Mouse (Mus musculus) cerebellum, postnatal 10 days (tissue): ENCODE measurements at regions not wholly inside any gene's neighbourhood (a gene's known extent, or its start where the extent isn't known, plus 50 kb on each side); places are given as distances from the start of the nearest gene placed in this dataset.
A peak's percentile ranks its signal among the peaks of the same experiment; 100 is the strongest.

Experiments used
- DNase-seq, 2 experiments: peaks; one replicate each; pipeline ENCODE4 v3.0.0; 2021; ENCODE audit warnings: mixed read lengths in 2 of 2

DNA sequence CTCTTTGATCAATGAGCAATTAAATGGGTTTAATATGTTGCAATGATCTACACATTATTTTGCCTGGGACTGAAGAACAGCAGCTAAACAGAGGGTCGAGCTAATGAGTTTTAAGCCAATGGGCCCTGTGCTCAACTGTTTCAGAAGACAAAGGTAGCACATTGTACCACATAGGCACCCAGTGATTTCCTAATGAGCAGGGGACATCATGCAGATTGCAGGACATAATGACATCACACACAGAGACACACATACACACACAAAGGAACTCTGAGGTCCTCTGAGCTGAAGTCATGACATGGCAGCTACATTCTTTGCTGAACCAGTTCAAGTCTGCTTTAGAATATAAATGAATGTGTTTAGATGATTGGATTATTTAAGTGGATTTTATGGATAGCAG, 71.9 kb downstream of the Zfp330 start:
- DNase-seq = no peak

DNA sequence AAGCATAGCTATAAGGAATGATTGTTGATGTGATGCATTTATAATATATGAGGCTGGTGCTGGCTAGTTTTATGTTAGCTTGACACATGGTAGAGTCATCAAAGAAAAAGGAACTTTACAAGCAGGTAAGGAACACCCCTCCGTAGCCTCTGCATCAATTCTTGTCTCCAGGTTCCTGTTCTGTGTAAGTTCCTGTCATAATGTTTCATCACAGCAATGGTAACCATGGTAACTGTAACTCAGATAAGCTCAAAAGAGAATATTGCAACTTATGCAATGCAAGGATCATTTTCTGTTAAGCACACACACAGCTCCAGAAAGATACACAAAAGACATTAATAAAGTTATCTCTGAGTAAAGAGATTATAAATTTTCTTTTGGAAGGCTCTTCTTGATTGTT, 73.5 kb downstream of the Zfp330 start:
- DNase-seq = no peak

DNA sequence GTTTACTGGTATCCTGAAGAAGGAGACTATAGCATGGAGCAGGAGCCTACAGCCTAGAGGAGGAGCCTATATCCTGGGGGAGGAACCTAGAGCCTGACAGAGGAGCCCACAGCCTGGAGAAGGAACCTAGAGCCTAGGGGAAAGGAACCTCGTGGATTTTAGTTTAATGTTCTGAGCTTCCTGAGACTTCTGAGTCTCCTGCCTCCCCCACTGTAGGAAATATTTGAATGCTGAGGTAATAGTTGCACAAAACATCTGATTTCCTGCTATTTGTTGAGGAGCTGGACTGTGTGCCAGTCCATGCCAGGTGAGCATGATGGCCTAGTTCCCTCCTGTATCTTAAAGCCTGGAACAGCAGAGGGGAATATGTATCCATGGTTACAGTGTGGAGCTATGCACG, 74.7 kb downstream of the Zfp330 start:
- no peak for DNase-seq

DNA sequence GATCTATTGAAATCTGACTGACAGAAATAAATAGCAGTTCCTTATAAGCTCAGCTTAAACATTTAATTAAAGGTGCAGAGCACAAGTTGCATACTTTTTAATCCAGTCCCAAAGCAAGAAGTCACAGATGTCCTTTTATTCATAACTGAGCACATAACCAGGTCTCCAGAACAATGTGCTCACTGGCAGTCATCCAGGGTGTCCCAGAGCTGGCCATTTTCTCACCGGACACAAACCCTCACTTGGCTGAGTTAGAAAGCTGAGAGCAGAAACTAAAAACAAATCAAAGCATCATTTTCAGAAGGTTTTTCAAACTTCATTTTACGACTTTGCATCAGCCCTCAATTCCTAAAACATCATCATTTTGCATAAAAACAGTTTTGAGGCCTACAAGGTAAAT, 75.9 kb downstream of the Zfp330 start:
- DNase-seq = peak; percentile 13 to 29

DNA sequence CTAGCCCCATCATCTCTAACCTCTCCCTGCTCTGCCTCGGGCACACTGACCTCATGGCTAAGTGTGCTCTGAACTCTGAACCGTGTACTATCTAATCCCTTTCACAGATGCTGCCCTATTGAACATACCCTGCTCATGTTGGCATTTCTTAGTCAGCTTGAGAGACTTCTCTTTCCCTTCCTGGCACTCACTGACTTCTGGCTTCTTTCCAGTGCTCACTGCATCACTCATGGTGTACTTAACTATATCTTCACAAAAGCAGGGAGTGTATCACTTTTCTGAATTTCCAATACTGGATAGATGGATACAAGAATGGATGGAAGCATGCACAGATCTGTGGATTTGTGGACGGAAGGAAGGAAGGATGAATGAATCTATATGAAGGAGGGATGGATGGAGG, 80.9 kb downstream of the Zfp330 start:
- peak; percentile 38 to 53 for DNase-seq

DNA sequence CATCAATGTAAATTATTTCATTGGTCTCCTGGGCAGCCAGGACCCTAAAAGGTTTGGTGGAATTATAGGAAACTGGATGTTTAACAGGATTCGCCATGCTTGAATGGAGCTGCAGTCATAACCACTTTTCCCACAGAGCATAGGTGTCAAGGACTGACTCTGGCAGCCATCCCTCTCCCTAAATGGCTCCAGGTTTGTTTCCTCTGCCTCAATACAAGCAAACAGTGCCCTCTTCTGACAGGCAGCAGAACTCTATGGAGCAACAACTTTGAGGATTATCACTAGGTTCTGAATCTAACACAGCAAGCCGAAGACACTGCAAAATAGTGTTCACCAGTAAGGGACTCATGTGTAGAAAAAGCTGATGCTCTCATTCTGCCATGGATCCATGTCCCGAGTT, 84.6 kb downstream of the Zfp330 start:
- DNase-seq = peak; percentile 81 to 85

DNA sequence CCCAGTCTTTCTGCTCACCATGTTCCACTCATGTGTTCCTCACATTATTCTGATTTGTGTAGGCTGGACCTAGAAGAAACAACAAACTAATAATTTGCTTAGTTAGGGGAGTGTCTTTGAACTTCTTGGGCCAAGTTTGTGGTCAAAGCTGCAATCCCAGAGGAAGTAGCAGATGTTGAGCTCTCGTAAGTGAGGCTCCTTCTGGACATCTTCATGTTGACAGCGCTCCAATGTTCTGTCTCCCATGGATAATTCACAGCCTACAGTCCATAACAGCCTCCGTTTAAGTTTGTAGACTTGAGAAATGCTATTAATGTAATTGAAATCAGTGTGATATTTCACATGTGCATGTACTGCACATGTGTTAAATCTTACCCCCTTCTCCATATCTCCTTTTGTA, 88.0 kb downstream of the Zfp330 start:
- DNase-seq = no peak

DNA sequence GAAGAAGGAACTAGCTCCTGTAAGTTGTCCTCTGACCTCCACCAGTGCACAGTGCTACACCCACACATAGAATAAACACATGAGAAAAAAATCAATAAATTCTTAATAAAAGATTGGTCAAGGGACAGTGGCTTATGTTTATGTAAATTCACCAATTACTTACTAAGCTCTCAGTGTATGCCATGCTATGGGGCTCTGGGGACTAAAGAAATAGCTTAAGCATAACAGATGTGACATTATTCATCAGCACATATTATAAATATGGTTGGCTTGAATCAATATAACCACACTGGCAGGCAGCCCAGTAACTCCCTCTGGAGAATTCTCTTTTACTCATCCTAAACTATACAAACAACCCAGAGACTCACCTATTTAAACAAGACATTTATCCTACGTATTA, 95.2 kb downstream of the Zfp330 start:
- no peak for DNase-seq

DNA sequence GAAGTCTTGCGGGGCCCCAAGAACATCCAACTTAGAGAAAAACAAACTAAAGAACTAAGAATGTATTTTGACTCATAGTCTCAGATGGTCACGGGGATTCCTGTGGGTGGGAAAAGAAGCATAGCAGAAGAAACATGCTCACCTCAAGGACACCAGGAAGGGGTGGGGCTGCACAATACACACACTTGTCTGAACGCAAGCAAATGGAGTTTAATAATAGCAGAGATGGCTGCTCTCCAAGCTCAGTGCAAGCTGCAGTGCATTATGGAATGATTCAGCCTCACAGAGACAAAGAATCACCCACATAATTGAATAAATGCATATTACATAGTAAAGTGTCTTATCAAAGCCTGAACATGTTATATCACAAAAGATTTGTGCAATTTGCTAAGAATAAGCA, 96.2 kb downstream of the Zfp330 start:
- DNase-seq = no peak

DNA sequence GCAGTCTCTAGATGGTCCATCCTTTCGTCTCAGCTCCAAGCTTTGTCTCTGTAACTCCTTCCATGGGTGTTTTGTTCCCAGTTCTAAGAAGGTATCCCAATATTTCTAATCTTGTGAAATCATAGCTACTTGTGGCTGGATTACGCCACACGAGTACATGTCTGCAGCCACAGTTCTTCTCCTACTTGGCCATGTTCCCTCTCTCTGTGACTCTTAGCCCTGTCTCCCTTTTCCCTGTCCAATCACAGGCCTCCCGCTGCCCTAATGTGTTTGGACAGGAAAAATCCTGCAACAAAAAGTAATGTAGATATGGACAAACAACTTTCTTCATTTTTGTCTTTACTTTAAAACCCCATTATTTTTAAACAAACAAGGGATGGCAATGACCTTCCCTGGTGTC, 104.7 kb downstream of the Zfp330 start:
- DNase-seq = no peak

DNA sequence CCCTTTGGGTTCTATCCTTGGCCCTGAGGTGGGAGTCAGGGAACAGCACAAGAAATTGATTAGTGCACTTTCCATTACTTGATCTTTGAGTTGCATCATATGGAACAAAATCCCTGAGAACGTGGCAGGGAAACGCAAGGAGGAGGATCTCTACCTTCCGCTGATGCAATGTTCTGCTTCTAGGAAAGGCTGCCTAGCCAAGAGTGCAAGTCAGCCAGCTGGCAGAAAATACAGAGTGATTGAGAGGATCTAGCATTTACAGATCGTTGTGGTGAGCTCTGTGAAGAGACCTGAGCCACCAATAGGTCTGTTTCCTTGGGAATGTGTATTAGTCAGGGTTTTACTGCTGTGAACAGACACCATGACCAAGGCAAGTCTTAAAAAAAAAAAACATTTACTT, 108.8 kb downstream of the Zfp330 start:
- DNase-seq = no peak

DNA sequence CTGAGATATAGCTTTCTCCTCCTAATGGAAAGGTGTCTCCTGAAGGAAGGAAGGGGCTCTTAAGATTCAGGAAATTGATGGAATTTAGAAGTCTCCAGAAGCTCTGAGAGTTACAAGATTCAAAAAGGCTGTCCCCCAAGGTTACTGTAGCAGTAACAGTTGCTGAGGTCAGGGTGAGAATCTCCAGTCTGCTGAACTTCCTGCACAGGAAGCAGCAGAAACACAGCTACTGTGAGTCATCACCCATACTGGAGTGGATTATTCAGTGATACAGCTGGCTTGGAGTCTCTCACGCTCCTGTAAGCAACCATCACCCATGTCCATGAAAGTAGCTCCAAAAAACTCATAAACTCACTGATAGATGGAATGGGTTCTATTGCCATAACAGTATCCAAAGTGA, 133.5 kb downstream of the Zfp330 start:
- no peak for DNase-seq

DNA sequence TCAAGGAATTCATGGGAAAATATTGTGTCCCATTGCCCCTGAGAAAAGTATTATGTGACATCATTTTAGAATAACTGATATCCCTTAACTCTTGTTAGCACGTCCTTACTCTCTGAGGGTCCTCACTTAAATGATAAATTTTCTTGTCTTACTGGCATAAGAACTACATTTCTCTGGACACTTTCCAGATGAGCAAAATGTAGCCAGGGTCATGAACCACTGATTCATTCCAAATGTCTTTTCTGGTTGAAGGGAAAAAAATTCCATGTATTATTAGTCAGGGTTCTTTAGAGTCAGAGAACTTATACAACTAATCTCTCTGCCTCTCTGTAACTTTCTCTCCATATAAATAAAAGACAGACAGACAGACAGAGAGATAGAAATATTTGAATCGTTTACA, 143.5 kb downstream of the Zfp330 start:
- no peak for DNase-seq

DNA sequence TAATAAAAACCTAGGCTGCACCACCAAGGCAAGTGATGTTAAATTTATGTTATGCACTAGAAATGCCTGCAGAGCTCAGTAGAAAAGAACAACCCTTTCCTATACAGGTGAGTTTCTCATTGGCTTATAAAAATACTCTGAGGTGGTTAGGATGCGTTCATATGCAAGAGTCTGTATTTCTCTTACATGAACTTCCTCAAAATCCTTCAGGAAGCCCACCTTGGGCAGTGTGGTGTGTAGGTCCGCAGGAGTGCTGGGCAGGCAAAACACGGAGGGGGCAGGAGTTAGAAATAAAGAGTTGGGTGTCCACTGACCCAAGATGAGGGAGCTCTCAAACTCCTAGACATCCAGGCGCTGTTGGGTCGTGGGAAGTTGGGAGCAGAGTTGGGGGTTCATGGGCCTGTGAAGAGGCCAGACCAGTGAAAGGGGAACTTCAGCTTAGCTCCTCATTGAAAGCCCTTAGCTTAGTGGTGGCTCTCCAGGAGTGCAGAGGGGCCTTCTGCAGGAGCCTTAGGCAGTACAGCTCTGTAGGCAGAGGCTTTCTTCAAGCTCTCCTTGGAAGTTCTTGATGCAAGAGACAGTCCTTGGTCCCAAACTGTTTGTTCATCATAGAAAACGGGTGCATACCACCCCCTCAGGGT, 150.0 kb downstream of the Zfp330 start:
- DNase-seq = no peak

DNA sequence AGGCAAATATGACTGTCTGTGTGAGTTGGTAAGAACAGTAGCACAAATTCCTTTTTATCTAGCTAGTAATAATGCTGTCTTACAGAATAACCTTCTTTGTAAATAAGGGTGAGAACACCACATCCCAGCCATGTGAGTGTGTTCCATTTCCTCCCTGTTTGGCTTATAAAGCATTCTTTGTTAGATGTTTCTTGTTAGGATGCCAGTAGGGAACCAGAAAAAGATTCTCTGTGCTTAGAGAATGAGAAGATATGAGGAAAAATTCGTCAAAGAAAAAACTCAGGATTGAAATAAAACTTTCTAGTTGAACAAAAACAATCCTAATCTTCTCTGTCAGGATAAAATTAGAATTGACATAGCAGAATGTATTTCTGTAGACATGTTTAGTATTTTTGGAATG, 155.3 kb downstream of the Zfp330 start:
- DNase-seq = no peak

DNA sequence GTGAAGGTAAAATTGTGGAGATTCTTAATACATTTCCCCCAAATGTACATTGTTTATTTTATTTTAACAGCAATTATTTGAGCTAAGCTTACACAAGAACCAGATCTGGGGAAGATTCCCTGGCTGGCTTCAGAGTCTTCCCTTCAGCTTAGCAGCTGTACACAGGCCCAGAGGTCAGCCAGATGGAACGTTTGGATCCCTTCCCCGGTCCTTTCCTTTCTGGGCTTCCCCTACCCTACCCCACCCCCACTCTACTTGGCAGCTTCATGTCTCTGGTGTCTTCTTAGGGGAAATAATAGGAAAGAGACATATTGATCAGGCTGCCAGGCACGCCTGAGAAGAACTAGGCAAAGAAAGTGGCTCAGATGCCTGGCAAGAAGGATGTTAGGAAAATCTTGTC, 172.4 kb downstream of the Zfp330 start:
- peak; percentile 87 to 92 for DNase-seq

DNA sequence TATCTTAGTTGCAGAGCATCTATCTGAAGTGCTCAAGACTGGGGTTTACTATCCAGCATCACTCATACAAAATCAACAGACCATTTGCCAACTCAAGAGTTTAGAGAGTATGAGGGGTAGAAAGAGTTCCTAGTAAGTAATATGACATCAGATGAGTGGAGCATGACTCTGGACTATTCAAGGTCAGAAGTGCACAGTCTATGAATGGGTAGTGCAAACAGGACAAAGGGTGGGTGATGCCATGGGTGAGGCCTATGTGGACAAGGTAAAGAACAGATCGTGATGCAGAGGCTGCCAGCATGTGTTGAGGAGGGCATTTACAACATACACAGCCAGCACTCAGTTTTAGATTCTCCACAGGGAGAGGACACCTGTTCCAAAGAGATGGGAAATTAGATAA, 170.4 kb upstream of the Il15 start:
- no peak for DNase-seq

DNA sequence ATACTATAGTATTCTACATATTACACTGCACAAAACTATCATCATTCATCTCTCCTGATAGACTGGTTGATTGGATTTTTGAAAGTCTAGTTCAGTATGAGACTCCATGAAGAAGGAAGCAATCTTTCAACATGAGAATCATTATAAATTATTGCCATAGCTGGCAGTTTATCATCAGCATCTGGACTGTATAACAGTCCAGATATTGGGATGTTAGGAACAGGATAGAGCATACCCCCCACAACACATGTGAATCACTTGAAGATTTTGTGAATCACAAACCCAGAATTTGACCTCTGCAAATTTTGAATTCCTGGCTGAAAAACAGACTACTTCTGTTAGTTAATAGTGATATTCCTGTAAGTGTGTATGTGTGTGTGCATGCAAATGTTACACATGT, 135.1 kb upstream of the Il15 start:
- DNase-seq = no peak

DNA sequence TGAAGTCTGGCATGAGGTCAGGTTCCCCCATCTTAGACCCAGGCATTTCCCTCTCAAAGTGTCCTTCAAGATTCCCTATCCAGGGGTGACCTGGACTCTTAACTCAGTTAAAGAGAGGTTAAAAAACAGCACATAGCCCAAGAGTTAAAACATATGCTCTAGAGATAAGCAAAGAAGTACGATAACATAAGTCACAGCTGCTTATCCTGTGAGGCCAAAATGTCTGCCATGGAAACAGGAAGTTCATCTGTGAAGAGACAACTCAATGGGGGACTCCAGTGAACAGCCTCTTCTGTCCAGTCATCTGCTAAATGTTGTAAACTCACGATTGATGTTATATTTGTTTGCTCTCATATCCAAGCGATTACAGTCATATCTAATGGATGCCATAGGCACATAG, 126.1 kb upstream of the Il15 start:
- DNase-seq = no peak

DNA sequence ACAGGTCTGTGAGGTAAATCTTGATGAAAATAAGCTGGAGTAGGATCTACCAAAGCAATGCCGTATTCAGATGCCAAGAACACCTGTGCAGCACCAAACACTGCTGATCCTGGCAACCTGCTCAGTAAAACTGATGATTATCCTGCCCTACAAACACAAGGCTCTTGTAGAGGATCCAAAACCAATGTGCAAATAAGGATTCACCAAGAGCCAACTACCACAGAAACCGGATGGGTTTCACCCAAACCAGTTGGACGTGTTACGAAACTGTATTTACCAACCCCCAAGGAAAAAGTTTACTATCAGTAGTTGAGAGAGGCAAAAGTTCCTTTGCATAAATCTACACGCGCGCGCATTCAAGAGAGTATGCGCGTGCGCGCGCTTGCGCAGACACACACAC, 120.8 kb upstream of the Il15 start:
- no peak for DNase-seq

DNA sequence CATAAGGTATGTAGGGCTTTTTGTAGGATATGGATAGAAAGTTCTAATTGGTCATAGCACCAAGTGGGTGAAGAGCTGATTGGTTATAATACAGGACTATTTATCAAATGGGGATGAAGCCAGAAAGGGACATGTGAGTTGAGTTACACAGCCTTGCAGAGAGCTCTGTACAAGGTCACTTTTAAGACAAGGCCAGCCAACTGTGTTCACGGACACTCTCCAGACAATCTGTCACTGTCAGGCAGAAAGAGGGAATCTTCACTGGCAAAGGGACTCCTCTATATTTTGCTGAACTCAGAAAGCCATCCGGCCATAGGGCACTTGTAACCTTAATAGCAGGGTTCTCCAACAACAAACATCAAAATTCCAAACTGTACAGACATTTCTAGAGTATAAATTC, 95.5 kb upstream of the Il15 start:
- no peak for DNase-seq

DNA sequence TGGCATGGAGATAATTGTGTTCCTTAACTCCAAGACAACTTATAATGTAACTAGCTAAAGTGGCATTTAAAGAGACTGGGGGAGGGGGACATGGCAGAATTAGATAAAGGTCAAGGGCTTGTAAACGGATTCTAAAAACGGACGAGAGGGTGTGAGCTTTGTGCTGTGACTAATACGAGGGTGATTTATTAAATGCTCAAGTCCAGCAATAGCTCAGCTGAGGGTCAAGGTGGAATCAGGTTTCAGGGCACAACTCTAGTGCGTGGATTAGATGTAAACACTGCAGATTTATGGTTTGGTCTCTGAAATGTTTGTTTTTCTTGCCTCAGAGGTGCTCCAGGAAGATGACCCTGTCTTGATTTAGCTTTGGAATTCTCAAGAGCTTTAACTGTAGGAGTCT, 74.8 kb upstream of the Il15 start:
- no peak for DNase-seq

DNA sequence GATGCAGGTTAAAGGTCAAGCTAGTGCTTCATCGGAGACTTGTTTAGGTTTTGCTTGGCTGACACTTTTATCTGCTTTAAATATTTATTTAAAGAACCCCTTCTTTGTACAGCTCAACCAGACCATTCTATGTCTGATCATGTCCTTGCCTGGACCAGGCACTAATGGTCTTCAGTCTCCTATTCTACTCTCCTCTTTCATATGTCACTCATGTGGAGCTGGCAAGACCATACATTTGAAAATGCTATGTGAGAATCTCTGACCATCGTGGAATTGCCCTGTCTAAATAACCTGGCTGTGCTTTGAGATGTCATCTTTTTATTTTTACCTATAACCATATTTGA, 74.4 kb upstream of the Il15 start:
- DNase-seq = no peak

DNA sequence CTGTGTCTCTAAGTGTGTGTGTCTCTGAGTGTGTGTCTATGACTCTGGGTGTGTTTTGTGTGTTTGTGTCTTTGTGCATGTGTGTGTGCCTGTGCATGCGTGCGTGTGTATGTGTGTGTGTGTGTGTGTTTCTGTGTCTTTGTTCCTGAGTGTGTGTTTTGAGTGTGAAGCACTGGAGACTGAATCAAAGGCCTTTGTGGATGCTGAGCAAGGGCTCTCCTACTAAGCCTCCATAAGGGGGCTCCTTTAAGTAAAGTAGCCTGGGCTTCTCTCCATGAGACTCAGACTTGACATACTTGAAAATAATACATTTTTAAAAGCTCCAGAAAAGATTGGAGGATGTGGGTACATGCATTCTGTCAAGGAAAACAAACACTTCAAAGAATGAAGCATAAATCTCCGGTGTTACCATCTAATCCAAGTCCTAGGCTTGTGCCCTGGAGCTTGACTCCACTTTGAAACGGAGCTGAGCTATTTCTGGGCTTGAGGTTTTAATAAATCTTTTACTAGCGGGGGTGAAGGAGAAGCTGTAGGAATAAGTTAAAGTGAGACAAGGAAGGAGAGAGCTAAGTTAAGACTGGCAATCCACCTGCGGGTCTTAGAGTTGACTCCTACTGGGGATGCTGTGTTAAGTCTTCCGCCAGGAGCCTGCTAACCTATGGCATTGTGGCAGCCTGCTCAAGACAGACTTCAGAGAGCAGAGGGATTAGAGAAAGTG, 73.8 kb upstream of the Il15 start:
- DNase-seq = no peak

DNA sequence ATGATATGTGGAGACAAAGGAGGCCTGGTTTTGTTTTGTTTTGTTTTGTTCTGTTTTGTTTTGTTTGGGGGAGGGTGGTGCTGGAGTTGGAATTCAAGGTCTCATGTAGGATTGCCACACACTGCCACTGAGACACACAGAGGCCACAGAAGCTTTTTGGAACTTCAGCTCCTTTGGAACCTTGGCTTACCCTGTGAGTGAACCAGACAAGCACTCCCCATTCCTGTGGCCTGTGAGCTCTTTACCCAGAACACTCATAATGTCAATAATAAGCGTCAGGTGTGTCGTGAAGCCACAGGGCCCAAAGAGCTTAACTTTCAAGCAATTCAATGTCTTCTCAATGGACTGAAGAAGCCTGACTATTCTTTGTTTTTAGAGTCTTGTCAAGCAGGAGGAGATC, 70.2 kb upstream of the Il15 start:
- no peak for DNase-seq
